Mouse (Mus musculus) forebrain, embryonic 12.5 days (tissue): ENCODE data around the gene Akap13. TPM values are rescaled to one million over a fixed set of nuclear protein-coding genes. Genes with fewer than 3 reads are reported as not detected.

Source experiments
- ATAC-seq: fragments of 200-750 bp; cut with Nextera tagmentation; 2 replicates; pipeline ENCODE4 v1.8.0; 2017; ENCODE audit warnings: moderate TSS enrichment; ENCODE audit not compliant: low FRiP score
- H3K27ac ChIP-seq: fragments of 300-500 bp; sonication (generic); 2 replicates; pipeline ENCODE4 v1.5.1; 2016; ENCODE audit warnings: mild to moderate bottlenecking
- H3K27me3 ChIP-seq: fragments of 300-500 bp; sonication (generic); 2 replicates; pipeline ENCODE4 v1.6.1; 2016; ENCODE audit warnings: mild to moderate bottlenecking
- H3K36me3 ChIP-seq: fragments of 300-500 bp; sonication (generic); replicated peaks from 2 replicates; pipeline ENCODE4 v1.6.1; 2016; ENCODE audit warnings: mild to moderate bottlenecking
- H3K4me1 ChIP-seq: fragments of 300-500 bp; sonication (generic); 2 replicates; pipeline ENCODE4 v1.6.1; 2016
- H3K4me2 ChIP-seq: fragments of 300-500 bp; sonication (generic); 2 replicates; pipeline ENCODE4 v1.6.1; 2016; ENCODE audit warnings: mild to moderate bottlenecking, moderate library complexity
- H3K4me3 ChIP-seq: fragments of 300-500 bp; sonication (generic); replicated peaks from 2 replicates; pipeline ENCODE4 v1.5.1; 2016; ENCODE audit warnings: mild to moderate bottlenecking
- H3K9ac ChIP-seq: fragments of 300-500 bp; sonication (generic); 2 replicates; pipeline ENCODE4 v1.6.1; 2016; ENCODE audit warnings: mild to moderate bottlenecking
- H3K9me3 ChIP-seq: fragments of 300-500 bp; sonication (generic); 2 replicates; pipeline ENCODE4 v1.6.1; 2016
- WGBS: fragments of 180-500 bp; shearing (Covaris S2); methylation state at CpG from one replicate; pipeline ENCODE4 v1.1.7; 2016; 5-methylcytosine and 5-hydroxymethylcytosine counted together
- polyA plus RNA-seq: library from polyadenylated mRNA; unstranded; fragments of >200 nt; fragmentation: Nextera tagmentation; extraction: Ambion mirVana; gene quantifications from 2 replicates; pipeline ENCODE4 v1.2.1, GENCODE M21; 2016

Akap13 gene
- polyA plus RNA-seq, 1 experiment from 2014 or later: 27.6 TPM

GRCm38 (mm10) chr7:75525716-75526401 is 70.5 kb downstream of the Akap13 start:
- no peaks in the 10 kb centered on the region for H3K36me3 ChIP-seq
- no peak overlapping the region for H3K4me3 ChIP-seq
- peaks cover 6% of the 10 kb centered on the region; the same call in 1 of the 2 replicates for H3K4me1 ChIP-seq
- H3K9ac ChIP-seq: no peak overlapping the region
- H3K27ac ChIP-seq: no peak overlapping the region
- no peaks in the 10 kb centered on the region for H3K27me3 ChIP-seq
- 86% methylated on average over 4 of the region's 4 CpGs for WGBS
- H3K4me2 ChIP-seq: no peak overlapping the region
- ATAC-seq: no peak
- no peaks in the 10 kb centered on the region for H3K9me3 ChIP-seq

GRCm38 (mm10) chr7:75528751-75529150 is 73.4 kb downstream of the Akap13 start:
- Histone ChIP-seq H3K4me1 (no peaks in the 10 kb centered on the region; the same call in 1 of the 2 replicates), H3K9me3 (no peaks in the 10 kb centered on the region), H3K9ac (no peak overlapping the region), H3K27ac (no peak overlapping the region), H3K4me3 (no peak overlapping the region), H3K27me3 (no peaks in the 10 kb centered on the region), H3K36me3 (no peaks in the 10 kb centered on the region), H3K4me2 (no peak overlapping the region)
- no peak for ATAC-seq
- WGBS: 89% methylated on average over 4 of the region's 4 CpGs

DNA sequence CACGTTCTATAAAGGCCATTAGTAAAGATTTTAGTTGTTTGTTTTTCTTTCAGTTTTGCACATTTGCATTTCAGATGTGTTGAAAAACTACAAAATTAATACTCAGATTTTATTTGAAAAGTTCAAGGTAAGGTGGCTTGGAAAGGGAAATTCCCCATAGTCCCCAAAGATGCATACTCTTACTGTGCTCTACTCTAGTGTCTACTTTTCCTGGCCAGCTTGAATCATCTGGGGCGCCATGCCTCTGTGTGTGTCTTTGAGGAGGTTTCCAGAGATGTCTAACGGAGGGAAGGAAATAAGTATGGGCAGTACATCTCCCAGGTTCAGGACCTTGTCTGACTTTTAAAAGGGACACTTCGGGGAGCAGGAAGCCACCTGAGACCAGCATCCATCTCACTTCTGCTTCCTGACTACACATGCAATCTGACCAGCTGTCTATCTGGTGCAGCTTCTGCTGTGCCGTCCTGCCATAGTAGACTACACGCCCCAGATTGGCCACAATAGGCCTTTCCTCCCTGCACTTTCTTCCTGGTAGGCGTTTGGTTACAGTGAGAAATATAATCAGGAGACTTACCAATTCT is 74.6 kb downstream of the Akap13 start:
- no peak overlapping the region for H3K4me3 ChIP-seq
- no peaks in the 10 kb centered on the region for H3K27me3 ChIP-seq
- no peak overlapping the region for H3K27ac ChIP-seq
- no peak overlapping the region for H3K4me2 ChIP-seq
- H3K4me1 ChIP-seq: no peaks in the 10 kb centered on the region; the same call in 1 of the 2 replicates
- no peak for ATAC-seq
- H3K9ac ChIP-seq: no peak overlapping the region
- WGBS: 91% methylated on average over 7 of the region's 7 CpGs
- H3K9me3 ChIP-seq: no peaks in the 10 kb centered on the region
- no peaks in the 10 kb centered on the region for H3K36me3 ChIP-seq

DNA sequence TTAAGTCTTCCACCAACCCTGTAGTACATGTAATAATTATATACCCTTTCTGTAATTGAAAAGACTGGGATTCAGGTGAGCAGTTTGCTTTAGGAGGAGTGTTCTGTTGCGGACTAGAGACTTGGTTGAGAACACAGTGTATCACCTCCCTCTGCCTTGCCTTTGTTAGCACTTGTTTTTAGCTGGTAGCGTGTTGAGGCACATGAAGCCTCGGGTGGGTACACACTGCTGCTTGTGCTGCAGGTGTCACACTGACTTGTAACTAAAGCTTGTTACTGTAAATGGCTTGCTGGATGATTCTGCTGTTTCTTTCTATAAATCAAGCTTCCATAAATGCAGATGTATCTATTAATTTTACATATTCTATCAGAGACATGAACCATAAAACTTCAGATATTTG is 75.3 kb downstream of the Akap13 start:
- no peaks in the 10 kb centered on the region; the same call in 1 of the 2 replicates for H3K4me1 ChIP-seq
- 96% methylated on average over 3 of the region's 3 CpGs for WGBS

GRCm38 (mm10) chr7:75533079-75533478 is 77.7 kb downstream of the Akap13 start:
- Histone ChIP-seq H3K27me3 (no peaks in the 10 kb centered on the region), H3K9ac (no peak overlapping the region), H3K4me3 (no peak overlapping the region), H3K4me1 (no peaks in the 10 kb centered on the region), H3K4me2 (no peak overlapping the region), H3K9me3 (no peaks in the 10 kb centered on the region), H3K27ac (no peak overlapping the region), H3K36me3 (no peaks in the 10 kb centered on the region)
- WGBS: 90% methylated on average over 5 of the region's 5 CpGs
- no peak for ATAC-seq

More for the DNA sequence above, 75.3 kb downstream of the Akap13 start:
- no peaks in the 10 kb centered on the region for H3K36me3 ChIP-seq
- H3K27ac ChIP-seq: no peak overlapping the region
- H3K9me3 ChIP-seq: no peaks in the 10 kb centered on the region
- no peak overlapping the region for H3K9ac ChIP-seq
- H3K27me3 ChIP-seq: no peaks in the 10 kb centered on the region
- no peak for ATAC-seq
- H3K4me3 ChIP-seq: no peak overlapping the region
- H3K4me2 ChIP-seq: no peak overlapping the region

DNA sequence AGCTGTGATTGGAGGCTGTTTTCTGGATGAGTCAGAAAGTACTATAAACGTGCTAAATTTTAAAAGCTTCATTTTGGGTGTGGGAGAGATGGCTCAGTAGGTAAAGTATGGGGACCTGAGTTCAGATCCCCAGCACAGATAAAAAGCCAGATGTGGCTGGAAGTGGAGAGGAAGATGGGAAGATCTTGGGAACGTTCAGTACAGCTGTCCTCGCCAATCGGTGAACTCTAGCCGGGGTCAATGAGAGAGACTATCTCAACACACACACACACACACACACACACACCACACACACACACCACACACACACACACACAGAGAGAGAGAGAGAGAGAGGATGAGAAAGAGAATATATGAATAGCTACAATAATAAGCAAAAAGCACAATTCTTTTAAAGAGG is 81.0 kb downstream of the Akap13 start:
- Histone ChIP-seq H3K36me3 (no peaks in the 10 kb centered on the region), H3K9ac (no peak overlapping the region), H3K27me3 (no peaks in the 10 kb centered on the region), H3K4me1 (no peaks in the 10 kb centered on the region), H3K27ac (no peak overlapping the region), H3K4me3 (no peak overlapping the region), H3K4me2 (no peak overlapping the region), H3K9me3 (no peaks in the 10 kb centered on the region)
- 91% methylated on average over 5 of the region's 5 CpGs for WGBS
- ATAC-seq: no peak

DNA sequence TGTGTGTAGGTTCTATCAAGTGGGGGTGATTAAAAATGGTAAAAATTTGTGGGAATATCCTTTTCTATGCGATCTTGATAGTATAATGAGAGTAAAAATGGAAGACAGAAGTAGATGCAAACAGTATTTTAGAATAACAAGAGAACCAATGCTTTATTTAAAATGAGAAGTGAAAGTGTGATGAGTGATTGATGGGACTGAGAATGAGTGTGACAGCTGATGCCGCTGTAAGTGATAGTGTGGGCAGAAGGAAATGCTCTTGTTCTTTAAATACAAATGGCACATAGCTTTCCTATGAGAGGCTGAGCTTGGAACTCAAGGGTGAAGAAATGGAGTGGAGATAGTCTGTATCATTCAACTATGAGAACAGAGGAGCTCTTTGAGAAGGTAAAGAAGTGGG is 82.2 kb downstream of the Akap13 start:
- no peak overlapping the region for H3K4me2 ChIP-seq
- H3K4me1 ChIP-seq: no peaks in the 10 kb centered on the region
- H3K9ac ChIP-seq: no peak overlapping the region
- ATAC-seq: no peak
- no peak overlapping the region for H3K4me3 ChIP-seq
- 89% methylated on average over 2 of the region's 2 CpGs for WGBS
- no peaks in the 10 kb centered on the region for H3K27me3 ChIP-seq
- no peaks in the 10 kb centered on the region for H3K36me3 ChIP-seq
- H3K9me3 ChIP-seq: no peaks in the 10 kb centered on the region
- no peak overlapping the region for H3K27ac ChIP-seq

GRCm38 (mm10) chr7:75538513-75538912 is 83.2 kb downstream of the Akap13 start:
- H3K36me3 ChIP-seq: no peaks in the 10 kb centered on the region
- WGBS: 90% methylated on average over 3 of the region's 3 CpGs
- ATAC-seq: no peak

GRCm38 (mm10) chr7:75539168-75539567 is 83.8 kb downstream of the Akap13 start:
- WGBS: 88% methylated on average over 3 of the region's 3 CpGs

More at GRCm38 (mm10) chr7:75538513-75538912, 83.2 kb downstream of the Akap13 start:
- no peak overlapping the region for H3K27ac ChIP-seq
- no peaks in the 10 kb centered on the region for H3K9me3 ChIP-seq
- H3K9ac ChIP-seq: no peak overlapping the region
- H3K4me3 ChIP-seq: no peak overlapping the region
- no peaks in the 10 kb centered on the region for H3K27me3 ChIP-seq
- H3K4me2 ChIP-seq: no peak overlapping the region
- H3K4me1 ChIP-seq: no peaks in the 10 kb centered on the region

GRCm38 (mm10) chr7:75549856-75550255 is 94.5 kb downstream of the Akap13 start:
- Histone ChIP-seq H3K4me3 (no peak overlapping the region), H3K36me3 (no peaks in the 10 kb centered on the region), H3K4me1 (no peaks in the 10 kb centered on the region), H3K4me2 (no peak overlapping the region), H3K9me3 (no peaks in the 10 kb centered on the region), H3K9ac (no peak overlapping the region), H3K27ac (no peak overlapping the region), H3K27me3 (no peaks in the 10 kb centered on the region)
- WGBS: 94% methylated on average over 3 of the region's 3 CpGs
- no peak for ATAC-seq

More at GRCm38 (mm10) chr7:75539168-75539567, 83.8 kb downstream of the Akap13 start:
- Histone ChIP-seq H3K27ac (no peak overlapping the region), H3K4me3 (no peak overlapping the region), H3K4me2 (no peak overlapping the region), H3K36me3 (no peaks in the 10 kb centered on the region), H3K9ac (no peak overlapping the region), H3K27me3 (no peaks in the 10 kb centered on the region), H3K4me1 (no peaks in the 10 kb centered on the region), H3K9me3 (no peaks in the 10 kb centered on the region)
- ATAC-seq: no peak

- no peaks in the 10 kb centered on the region for H3K36me3 ChIP-seq
- no peaks in the 10 kb centered on the region for H3K9me3 ChIP-seq
- H3K4me1 ChIP-seq: no peaks in the 10 kb centered on the region
- no peak for ATAC-seq
- 85% methylated on average over 6 of the region's 6 CpGs for WGBS
- H3K4me2 ChIP-seq: no peak overlapping the region
- H3K27me3 ChIP-seq: no peaks in the 10 kb centered on the region
- H3K9ac ChIP-seq: no peak overlapping the region
- H3K27ac ChIP-seq: no peak overlapping the region
- H3K4me3 ChIP-seq: no peak overlapping the region
Observed at GRCm38 (mm10) chr7:75550791-75551336, 95.5 kb downstream of the Akap13 start.

GRCm38 (mm10) chr7:75553002-75553666 is 97.8 kb downstream of the Akap13 start:
- ATAC-seq: no peak
- no peaks in the 10 kb centered on the region for H3K9me3 ChIP-seq
- H3K4me1 ChIP-seq: peaks cover 5% of the 10 kb centered on the region
- no peaks in the 10 kb centered on the region for H3K27me3 ChIP-seq
- no peak overlapping the region for H3K4me2 ChIP-seq
- no peak overlapping the region for H3K9ac ChIP-seq
- H3K4me3 ChIP-seq: no peak overlapping the region
- 87% methylated on average over 8 of the region's 8 CpGs for WGBS
- no peak overlapping the region for H3K27ac ChIP-seq
- no peaks in the 10 kb centered on the region for H3K36me3 ChIP-seq
